Mouse (Mus musculus): ENCODE measurements around the gene Ptgs1. TPM values are rescaled to one million over a fixed set of nuclear protein-coding genes. Genes with fewer than 3 reads are reported as not detected.

The Ptgs1 gene
- total RNA-seq, 2 experiments from 2014 or later: 18.0 to 22.4 TPM

DNA sequence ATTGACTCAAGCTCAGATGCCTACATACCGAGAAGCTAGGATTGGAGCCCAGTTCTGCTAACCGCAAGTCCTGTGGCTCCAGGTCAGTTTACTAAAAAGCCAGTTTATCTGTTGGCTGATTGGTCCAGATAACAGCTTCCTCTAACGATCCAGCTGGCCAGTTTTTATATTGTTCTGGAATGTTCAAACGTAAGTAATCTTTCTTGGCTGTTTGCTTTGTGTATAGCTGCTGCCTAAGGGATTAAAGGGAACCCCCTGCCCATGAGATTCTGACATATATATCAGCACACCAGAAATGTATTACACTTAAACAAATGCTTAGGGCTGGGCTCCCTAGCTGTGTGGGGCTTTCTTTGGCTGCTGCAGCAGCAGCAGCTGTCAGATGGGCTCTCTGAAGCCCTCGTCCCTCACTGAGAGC lies 13.7 kb downstream of the Ptgs1 start:
- DNase-seq (ENCODE audit: low spot score in 2 of 2): no peak

DNA sequence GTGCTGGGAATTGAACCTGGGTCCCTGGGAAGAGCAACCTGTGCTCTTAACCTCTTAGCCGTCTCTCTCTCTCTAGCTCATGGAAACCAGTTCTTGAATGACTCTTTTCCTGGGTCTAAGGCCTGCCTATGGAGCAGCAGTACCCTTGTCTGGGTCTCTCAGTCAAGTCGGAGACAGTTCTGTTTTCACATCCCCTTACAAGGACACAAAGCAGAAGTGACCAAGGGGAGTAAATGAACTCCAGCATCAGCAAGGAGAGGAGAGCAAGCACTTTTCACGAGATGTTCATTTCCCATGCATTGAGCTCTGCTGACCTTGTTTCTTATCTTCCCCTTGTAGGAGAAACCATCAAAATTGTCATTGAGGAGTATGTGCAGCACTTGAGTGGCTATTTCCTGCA lies 14.5 kb downstream of the Ptgs1 start:
- DNase-seq (ENCODE audit: low spot score in 2 of 2): no peak

- DNase-seq (ENCODE audit: low spot score in 2 of 2): no peak
Measured at GRCm38 (mm10) chr2:36247964-36248363, 17.7 kb downstream of the Ptgs1 start.

DNA sequence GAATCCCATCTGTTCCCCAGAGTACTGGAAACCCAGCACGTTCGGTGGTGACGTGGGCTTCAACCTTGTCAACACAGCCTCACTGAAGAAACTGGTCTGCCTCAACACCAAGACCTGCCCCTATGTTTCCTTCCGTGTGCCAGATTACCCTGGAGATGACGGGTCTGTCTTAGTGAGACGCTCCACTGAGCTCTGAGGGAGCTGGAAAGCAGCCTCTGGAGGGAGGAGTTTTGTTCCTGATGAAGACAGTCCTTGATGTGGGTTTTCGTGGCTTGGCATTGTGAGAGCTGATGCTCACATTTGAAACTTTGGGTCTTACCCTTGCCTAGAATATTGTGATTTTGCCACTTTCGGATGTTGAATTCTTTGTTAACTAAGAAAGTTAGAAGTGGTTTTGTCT lies 20.9 kb downstream of the Ptgs1 start:
- no peak for DNase-seq (ENCODE audit: low spot score in 2 of 2)

GRCm38 (mm10) chr2:36252505-36252904 lies 22.3 kb downstream of the Ptgs1 start:
- DNase-seq (ENCODE audit: low spot score in 2 of 2): no peak

DNA sequence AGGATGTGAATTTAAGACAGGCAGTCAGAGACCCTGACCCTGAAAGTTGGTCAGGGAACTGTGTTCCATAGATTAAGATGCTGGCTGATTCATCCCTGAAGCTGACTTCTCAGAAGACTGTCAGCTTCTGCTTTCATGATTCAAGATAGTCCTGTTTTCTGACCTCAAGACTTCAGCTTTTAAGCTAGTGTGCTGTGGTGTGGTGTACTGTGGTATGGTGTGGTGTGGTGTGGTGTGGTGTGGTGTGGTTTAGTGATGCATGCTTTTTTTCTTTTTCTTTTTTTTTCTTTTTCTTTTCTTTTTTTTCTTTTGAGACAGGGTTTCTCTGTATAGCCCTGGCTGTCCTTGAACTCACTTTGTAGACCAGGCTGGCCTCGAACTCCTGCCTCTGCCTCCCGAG lies 24.2 kb downstream of the Ptgs1 start:
- DNase-seq (ENCODE audit: low spot score in 2 of 2): no peak

- no peak for DNase-seq (ENCODE audit: low spot score in 2 of 2)
Measured at GRCm38 (mm10) chr2:36256931-36257330, 26.7 kb downstream of the Ptgs1 start.

DNA sequence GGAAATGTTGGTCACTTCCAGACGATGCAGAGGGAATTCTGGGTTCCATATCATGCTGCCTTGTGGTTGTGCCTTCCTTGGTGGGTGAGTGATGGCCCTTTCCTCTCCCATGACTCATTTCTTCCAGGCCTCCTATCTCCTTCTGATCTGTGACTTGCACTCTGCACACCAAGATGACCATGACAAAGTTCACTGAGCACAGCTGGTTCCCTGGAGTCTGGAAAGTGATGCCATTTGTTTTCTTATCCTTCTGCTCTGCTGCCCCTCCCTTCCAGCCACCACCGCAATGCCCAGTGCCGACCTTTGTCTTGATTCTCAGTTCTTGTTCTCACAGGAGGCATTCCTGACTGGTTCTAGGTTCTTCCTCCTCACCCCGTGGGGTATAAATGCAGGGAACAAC lies 29.2 kb downstream of the Ptgs1 start:
- DNase-seq (ENCODE audit: low spot score in 2 of 2): no peak

- DNase-seq (ENCODE audit: low spot score in 2 of 2): no peak
Measured at GRCm38 (mm10) chr2:36259798-36260540, 29.7 kb downstream of the Ptgs1 start.

DNA sequence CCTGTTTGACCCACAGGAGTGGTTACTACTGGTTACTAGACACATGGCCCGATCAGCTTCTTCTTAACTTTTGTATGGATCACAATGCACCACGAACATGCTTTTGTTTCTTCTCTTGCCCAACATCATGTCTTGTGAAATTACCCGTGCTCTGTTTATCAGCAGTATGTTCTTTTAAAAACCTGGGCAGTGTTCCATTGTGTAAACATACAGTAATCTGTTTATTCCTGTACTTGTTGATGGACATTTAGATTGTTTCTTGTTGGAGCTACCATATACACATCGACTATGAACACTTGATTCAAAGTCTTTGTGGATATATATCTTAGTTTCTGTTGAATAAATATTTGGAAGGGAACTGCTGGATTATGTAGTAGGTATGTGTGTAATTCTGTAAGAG lies 31.8 kb downstream of the Ptgs1 start:
- no peak for DNase-seq (ENCODE audit: low spot score in 2 of 2)

GRCm38 (mm10) chr2:36269458-36269857 lies 39.2 kb downstream of the Ptgs1 start:
- DNase-seq (ENCODE audit: low spot score in 2 of 2): no peak

DNA sequence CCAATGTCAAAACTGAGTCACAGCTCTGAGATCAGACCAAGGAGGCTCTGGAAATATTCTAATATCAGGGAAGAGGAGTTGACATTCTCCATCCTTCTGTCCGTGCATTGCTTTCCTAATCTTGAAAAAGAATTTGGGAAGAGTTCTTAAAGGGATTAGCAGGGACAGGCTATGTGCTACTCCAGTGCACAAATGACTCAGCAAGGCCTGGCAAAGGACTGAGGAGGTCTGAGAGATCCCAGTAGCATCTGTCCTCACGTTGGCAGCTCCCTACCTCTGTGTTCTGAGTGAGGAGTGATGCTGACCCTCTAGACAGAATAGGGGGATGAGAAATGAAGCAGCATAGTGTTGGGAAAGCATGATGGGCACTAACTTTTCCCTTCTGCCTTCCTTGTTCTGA lies 40.0 kb downstream of the Ptgs1 start:
- no peak for DNase-seq (ENCODE audit: low spot score in 2 of 2)

- DNase-seq (ENCODE audit: low spot score in 2 of 2): no peak
Measured at GRCm38 (mm10) chr2:36271085-36271484, 40.9 kb downstream of the Ptgs1 start.

GRCm38 (mm10) chr2:36272288-36272950 lies 42.2 kb downstream of the Ptgs1 start:
- DNase-seq (ENCODE audit: low spot score in 2 of 2): no peak

DNA sequence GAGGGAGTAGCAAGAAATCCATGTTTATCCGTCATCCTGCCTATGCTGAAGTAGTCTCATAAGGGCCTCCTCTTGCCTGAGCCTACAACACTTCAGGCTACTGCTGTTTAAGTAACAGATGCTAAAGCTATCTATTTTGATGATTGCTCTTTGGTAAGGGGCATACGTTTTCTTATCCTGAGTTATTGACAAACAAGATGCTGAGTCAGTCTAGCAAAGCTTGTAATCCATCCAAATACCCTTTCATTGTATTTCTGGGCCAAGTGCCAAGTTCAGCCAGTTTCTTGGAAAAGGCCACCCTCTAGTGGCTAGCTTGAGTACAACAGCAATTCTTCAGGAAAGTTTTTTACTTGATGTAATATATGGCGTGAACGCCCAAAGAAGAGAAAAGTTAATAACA lies 46.2 kb downstream of the Ptgs1 start:
- DNase-seq (ENCODE audit: low spot score in 2 of 2): peak; percentile 35 to 64

GRCm38 (mm10) chr2:36278760-36279159 lies 48.5 kb downstream of the Ptgs1 start:
- no peak for DNase-seq (ENCODE audit: low spot score in 2 of 2)

- no peak for DNase-seq (ENCODE audit: low spot score in 2 of 2)
Measured at GRCm38 (mm10) chr2:36281138-36281537, 50.9 kb downstream of the Ptgs1 start.

DNA sequence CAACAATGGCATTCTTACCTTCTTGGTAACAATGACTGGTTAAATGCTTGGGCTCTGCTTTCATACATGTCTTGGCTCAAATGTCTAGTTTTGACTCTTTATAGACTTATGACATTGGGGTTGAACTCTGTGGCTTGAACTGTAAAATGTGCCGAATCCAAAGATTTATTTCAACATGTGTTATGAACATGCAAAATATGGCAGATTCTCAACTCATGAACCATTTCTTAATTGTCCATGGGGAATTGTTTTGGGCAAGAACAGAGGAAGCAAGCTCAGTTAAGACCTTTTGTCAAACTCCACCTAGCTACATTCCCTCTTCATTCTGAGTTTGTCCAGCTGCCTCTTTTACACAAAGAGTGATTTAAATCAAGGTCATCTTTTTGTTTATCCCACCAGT lies 52.1 kb downstream of the Ptgs1 start:
- DNase-seq (ENCODE audit: low spot score in 2 of 2): no peak

Other genes with a start within 250 kb of the Ptgs1 start
- gene Ndufa8, start 181.0 kb upstream of the Ptgs1 start, total RNA-seq (2021): 100 to 1,000 TPM; 191 to 192 TPM
- 1 to 10 TPM; 1.0 to 1.3 TPM for gene Morn5, start 181.0 kb upstream of the Ptgs1 start, total RNA-seq (2021)
- gene Lhx6, start 125.0 kb upstream of the Ptgs1 start, total RNA-seq (2021): 10 to 100 TPM; 17.9 to 19.8 TPM
- 10 to 100 TPM; 17.0 to 18.9 TPM for gene Mrrf, start 94.0 kb upstream of the Ptgs1 start, total RNA-seq (2021)
- 10 to 100 TPM; 49.1 to 54.2 TPM for gene Rbm18, start 93.7 kb upstream of the Ptgs1 start, total RNA-seq (2021)
- not detected for gene Olfr338, start 143.1 kb downstream of the Ptgs1 start, total RNA-seq (2021)
- not detected for gene Olfr339, start 188.5 kb downstream of the Ptgs1 start, total RNA-seq (2021)
- not detected for gene Olfr340, start 222.2 kb downstream of the Ptgs1 start, total RNA-seq (2021)